Mouse (Mus musculus) heart, adult 2 months (tissue): ENCODE results near the gene Gm11172.

Source experiments
- CTCF ChIP-seq: fragments of 200-600 bp; IDR thresholded peaks from 2 replicates; pipeline ENCODE4 v1.8.1; 2022; ENCODE audit warnings: antibody characterized with exemption, mild to moderate bottlenecking, moderate library complexity
- EP300 ChIP-seq: fragments of 200-500 bp; IDR thresholded peaks from 2 replicates; pipeline ENCODE4 v1.6.1; 2011; ENCODE audit warnings: low read depth, low read length, control low read depth; ENCODE audit not compliant: insufficient read depth

- peak; percentile 27; the same call in 1 of the 2 replicates for TF ChIP-seq EP300
- peak; percentile 16 for TF ChIP-seq CTCF
Observed at GRCm38 (mm10) chr16:10785371-10786231, 27.1 kb upstream of the Gm11172 start, which contains the start of gene Socs1.
